Mouse (Mus musculus) ES-CJ7 (cell line): Measurements from ENCODE around the gene Lrrc66.

Experiments used
- DNase-seq: peaks from one replicate; pipeline ENCODE4 v3.0.0; 2011; ENCODE audit warnings: low read depth, low spot score

Lrrc66 gene

GRCm38 (mm10) chr5:73558756-73559155, 73.6 kb downstream of the Lrrc66 start:
- no peak for DNase-seq

- DNase-seq, result no peak
Observed at GRCm38 (mm10) chr5:73556733-73557425, 75.4 kb downstream of the Lrrc66 start.
